Mouse (Mus musculus) lung, adult 2 months (tissue): ENCODE measurements around the gene Camk2d. TPM values are rescaled to one million over a fixed set of nuclear protein-coding genes. Genes with fewer than 3 reads are reported as not detected.
A peak's percentile ranks its signal among the peaks of the same experiment; 100 is the strongest.

ENCODE experiments used
- DNase-seq: peaks from one replicate; pipeline ENCODE4 v3.0.0; 2022
- H3K4me1 ChIP-seq: fragments of 200-500 bp; 2 replicates; pipeline ENCODE4 v1.6.1; 2011; ENCODE audit warnings: low read length; ENCODE audit not compliant: control insufficient read depth, insufficient read depth
- H3K4me3 ChIP-seq: fragments of 200-500 bp; replicated peaks from 2 replicates; pipeline ENCODE3; 2011; ENCODE audit warnings: low read depth, mild to moderate bottlenecking, control low read depth, low read length; ENCODE audit errors: extremely low read depth
- CTCF ChIP-seq: fragments of 200-500 bp; IDR thresholded peaks from 2 replicates; pipeline ENCODE4 v1.5.1; 2011; ENCODE audit warnings: mild to moderate bottlenecking, low read length, control low read depth; ENCODE audit not compliant: insufficient read depth
- POLR2A ChIP-seq: fragments of 200-500 bp; IDR thresholded peaks from 2 replicates; pipeline ENCODE4 v1.6.1; 2011; ENCODE audit warnings: low read depth, mild to moderate bottlenecking, control low read depth, low read length, borderline replicate concordance; ENCODE audit errors: extremely low read depth
- WGBS: fragments of 180-500 bp; shearing (Covaris S2); methylation state at CpG from one replicate; pipeline ENCODE4 v1.1.7; 2018; 5-methylcytosine and 5-hydroxymethylcytosine counted together
- polyA plus RNA-seq: library from polyadenylated mRNA; depleted of rRNA; stranded (reverse); fragments of >200 nt; gene quantifications from 2 replicates; pipeline ENCODE4 v1.2.3, GENCODE M21; 2012

Gene Camk2d
- polyA plus RNA-seq, 1 experiment = 61.4 TPM

DNA sequence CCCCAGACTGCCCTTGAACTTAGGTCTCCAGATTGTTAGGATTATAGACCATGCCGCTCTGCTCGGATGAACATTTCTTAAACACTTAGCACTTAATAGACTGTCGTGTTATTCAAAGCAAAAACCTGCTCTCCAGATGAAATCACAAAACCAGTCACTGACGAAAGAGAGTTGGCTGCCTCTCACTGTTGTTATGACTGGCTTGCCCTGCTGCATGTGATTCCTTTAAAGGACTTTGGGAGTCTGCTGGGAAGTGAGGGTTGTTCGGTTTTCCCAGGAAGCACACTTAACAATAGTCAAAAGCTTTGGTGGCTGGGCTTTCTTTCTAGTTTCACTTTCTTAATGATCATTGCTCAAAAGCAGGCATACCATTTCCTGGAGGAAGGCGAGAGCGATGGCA, 97.2 kb downstream of the Camk2d start:
- TF ChIP-seq CTCF = no peak
- 0 out of 2 replicates have a peak, but pooled peaks have one; percentile 27 for TF ChIP-seq POLR2A
- WGBS = 2% methylated on average over 7 of the region's 7 CpGs
- Histone ChIP-seq H3K4me1 (peaks cover 9% of the 10 kb centered on the region; the same call in 1 of the 2 replicates), H3K4me3 (peak overlapping the region; percentile 64)
- DNase-seq = peak; percentile 38

DNA sequence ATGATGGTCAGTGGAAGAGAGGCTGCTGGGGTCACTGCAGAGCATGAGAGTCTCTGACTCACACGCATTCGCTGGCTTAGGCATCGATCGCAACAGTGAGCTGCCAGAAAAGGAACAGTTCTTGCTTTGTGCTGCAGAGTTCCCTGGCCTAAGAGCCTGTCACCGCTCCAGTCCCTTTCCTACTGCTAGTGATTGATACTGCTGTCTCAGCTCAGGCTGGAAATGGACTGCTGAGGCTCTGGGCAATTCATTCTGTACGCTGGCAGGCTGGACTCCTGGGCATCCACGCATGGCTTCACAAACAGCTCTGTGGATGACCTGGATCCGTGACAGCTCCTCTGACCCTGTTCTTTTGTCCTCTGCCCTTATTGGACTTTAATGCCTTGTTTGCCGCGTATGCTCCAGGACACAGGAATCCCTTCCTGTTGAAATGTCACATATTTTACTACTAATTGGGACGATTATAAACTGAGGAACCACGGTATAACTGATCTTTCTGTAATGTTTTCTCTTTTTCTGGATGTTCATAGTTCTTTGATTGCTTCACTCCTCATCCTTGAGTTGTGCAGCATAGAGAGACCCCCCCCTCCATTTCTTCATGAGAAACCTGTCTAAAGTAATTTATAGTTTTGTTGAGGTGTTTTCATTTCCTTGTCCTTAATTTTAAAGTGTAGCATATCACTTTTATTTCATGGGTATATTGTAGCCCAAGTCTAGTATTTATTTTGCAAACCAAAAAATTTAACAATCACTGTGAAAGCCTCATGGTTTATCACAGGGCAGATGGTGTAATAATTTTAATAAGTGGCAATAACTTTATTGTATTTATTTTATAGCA, 99.6 kb downstream of the Camk2d start:
- 38% methylated on average over 12 of the region's 12 CpGs for WGBS
- TF ChIP-seq CTCF (no peak), POLR2A (no peak)
- peaks cover 9% of the 10 kb centered on the region; the same call in 1 of the 2 replicates for H3K4me1 ChIP-seq
- peak; percentile 25 for DNase-seq
- no peak overlapping the region for H3K4me3 ChIP-seq

DNA sequence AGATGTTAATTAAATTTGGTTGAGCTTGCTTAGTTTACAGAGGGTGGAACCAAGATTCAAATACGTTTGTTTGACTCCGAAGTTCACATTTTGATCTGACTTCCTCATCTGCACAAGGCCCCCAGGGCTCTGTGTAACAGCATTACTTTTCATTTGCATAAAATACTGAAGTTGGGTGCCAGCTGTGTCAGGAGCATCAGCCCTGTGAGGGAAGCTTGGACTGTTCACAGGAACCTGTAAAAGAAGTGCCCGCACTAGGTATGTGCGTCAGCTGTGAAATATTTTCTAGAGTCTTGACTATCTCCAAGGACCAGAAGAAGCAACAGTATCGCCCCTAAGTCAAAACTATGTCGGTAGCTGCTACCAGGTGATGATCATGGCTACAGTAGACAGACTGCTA, 100.5 kb downstream of the Camk2d start:
- Histone ChIP-seq H3K4me1 (peaks cover 6% of the 10 kb centered on the region; the same call in 1 of the 2 replicates), H3K4me3 (no peak overlapping the region)
- TF ChIP-seq CTCF = no peak
- TF ChIP-seq POLR2A = no peak
- WGBS = 79% methylated on average over 6 of the region's 6 CpGs
- DNase-seq = no peak

DNA sequence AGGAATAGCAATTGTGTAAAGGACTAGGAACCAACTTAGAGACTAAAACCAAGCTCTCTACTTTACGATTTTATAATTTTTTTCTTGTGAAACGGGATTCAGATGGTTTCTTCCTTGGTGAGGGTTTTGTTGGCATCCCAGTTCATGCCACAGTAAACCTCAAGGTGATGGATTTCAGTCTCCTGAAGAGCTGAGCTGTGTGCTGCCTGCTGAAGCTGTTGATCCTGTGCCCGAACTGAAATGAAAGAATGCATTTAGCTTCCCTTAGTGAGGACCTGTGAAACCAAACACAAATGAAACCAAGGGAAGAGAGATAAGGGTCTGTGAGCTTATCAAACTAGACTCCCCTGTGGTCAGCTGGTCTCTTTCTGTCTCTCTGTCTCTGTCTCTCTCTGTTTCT, 103.6 kb downstream of the Camk2d start:
- H3K4me1 ChIP-seq = no peaks in the 10 kb centered on the region; the same call in 1 of the 2 replicates
- no peak for DNase-seq
- TF ChIP-seq POLR2A (no peak), CTCF (no peak)
- WGBS = 74% methylated on average over 3 of the region's 3 CpGs
- no peak overlapping the region for H3K4me3 ChIP-seq

DNA sequence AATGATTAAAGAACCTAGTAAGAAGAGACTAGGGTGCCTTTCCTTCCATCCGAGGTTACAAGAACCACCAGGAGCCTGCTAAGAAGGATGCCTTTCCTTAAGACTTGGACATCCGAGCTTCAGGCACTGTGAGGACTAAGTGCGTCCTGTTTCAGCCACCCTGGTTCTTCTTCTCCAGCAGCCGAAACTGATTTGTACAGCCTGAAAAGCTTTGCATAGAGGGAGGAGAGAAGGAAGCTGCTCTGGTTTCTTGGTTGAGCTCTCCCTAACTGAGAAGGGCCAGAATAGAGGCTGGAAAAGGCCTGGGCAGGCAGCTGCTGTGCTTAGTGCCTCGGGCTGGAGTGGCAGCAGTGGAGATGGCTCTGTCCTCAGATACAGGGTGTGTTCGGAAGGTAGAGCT, 105.0 kb downstream of the Camk2d start:
- DNase-seq = no peak
- TF ChIP-seq POLR2A (no peak), CTCF (no peak)
- Histone ChIP-seq H3K4me1 (no peaks in the 10 kb centered on the region; the same call in 1 of the 2 replicates), H3K4me3 (no peak overlapping the region)
- WGBS = 82% methylated on average over 6 of the region's 6 CpGs

DNA sequence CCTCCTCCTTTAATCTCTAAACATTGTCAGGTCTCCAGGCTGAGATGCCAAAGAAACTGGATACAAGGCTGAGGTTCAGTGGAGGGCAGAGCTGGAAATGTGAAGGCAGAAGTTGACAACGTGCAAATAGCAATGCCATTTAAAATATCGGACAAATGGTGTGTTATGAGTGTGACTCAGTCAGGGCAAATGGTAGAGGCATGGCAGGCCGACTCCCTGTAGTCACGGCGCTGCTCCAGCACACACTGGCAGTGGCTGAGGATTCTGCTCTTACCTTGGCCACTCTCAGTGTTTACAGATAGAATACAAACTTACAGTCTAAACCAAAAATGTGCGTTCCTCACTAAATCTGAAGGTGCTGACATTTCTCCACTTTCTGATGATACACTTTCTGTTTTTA, 105.5 kb downstream of the Camk2d start:
- WGBS = 64% methylated on average over 6 of the region's 6 CpGs
- TF ChIP-seq POLR2A (no peak), CTCF (no peak)

DNA sequence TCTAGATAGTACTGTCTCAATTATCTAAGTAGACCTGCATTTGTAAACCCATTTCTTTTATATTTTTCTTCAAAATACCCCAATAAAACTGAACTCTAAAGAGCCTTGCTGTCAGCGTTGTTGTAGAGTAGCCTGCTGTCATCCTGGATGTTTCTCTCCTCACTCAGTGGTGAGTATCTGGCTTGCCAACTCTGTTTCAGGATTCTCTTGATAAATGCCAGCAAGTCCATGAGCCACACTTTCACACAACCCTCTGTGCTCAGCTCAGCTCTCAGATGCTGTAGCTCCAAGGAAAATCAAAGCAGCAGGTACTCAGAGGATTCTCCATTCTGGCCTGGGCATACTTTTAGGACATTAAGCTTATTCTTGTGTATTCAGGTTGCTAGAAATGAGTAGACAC, 109.4 kb downstream of the Camk2d start:
- TF ChIP-seq POLR2A (no peak), CTCF (no peak)
- no peak overlapping the region for H3K4me3 ChIP-seq
- H3K4me1 ChIP-seq = no peaks in the 10 kb centered on the region
- no peak for DNase-seq
- 70% methylated on average over 1 of the region's 1 CpGs for WGBS

More for the DNA sequence above, 105.5 kb downstream of the Camk2d start:
- no peak for DNase-seq
- Histone ChIP-seq H3K4me3 (no peak overlapping the region), H3K4me1 (no peaks in the 10 kb centered on the region; the same call in 1 of the 2 replicates)

DNA sequence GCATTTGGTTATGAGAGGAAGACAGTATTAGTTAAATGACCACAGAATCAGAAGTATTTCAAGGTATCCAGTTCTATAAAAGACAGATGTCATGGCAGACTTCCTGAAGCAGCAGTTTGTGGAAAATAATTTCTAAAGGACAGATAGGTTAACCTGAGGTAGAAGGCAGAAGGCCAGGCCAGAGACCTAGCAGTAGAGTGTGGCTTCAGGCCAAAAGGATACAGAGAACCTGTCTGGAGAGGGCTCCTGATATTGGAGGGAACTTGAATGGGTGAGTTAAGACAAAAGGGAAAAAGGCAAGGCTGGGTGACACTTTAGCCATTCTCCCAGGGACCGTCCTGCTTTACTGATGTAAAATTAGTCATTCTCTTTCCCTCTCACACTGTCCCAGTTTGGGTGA, 118.2 kb downstream of the Camk2d start:
- Histone ChIP-seq H3K4me1 (no peaks in the 10 kb centered on the region), H3K4me3 (no peak overlapping the region)
- no peak for DNase-seq
- 100% methylated on average over 1 of the region's 1 CpGs for WGBS
- TF ChIP-seq CTCF (no peak), POLR2A (no peak)

DNA sequence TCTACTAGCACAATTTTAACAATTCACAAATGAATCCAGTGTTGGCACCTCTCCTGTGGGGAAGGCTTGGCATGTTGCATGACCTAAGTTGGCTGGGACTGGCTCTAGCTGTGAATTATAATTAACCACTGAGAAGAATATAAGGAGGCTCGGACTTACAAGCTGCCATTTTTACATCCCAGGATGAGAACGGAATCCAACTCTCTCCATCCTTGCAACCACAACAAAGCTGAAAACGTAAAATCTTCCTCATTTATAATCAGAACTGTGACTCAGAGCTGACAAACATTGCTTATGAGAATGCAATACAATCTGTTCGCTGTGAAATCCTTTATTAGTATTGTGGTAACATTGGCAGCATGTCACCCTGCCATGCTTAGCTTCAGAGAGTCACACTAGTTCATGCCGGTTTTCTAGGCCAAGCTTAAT, 126.9 kb downstream of the Camk2d start:
- 78% methylated on average over 5 of the region's 5 CpGs for WGBS
- no peak for DNase-seq
- Histone ChIP-seq H3K4me3 (no peak overlapping the region), H3K4me1 (no peaks in the 10 kb centered on the region)
- no peak for TF ChIP-seq CTCF
- TF ChIP-seq POLR2A = no peak

DNA sequence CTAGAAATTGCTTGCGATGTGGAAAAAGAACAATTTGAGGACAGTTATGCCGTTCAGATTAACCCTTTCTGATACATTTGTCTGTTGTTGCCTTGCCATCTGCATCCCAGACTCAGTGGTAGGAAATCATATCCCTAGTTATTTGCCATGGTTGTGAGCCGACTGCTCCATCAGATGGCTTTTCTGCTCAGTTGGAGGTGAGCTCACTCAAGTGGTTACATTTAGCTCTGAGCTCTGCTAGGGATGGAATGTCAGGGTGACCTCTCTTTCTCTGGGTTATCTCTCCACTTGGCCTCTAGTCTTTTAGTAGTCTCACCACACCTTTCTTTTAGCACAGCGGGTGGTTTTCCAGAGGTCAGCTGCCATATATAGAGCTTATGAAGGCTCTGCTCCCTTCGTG, 127.4 kb downstream of the Camk2d start:
- DNase-seq = no peak
- no peaks in the 10 kb centered on the region for H3K4me1 ChIP-seq
- no peak overlapping the region for H3K4me3 ChIP-seq
- 70% methylated on average over 5 of the region's 5 CpGs for WGBS
- TF ChIP-seq CTCF (no peak), POLR2A (no peak)
